In genomic region chr2:163362940-163363921, GRCm38 (mm10) we compare ENCODE assay signal across 16 mouse cellular contexts. TPM values are rescaled to one million over a fixed set of nuclear protein-coding genes. Genes with fewer than 3 reads are reported as not detected.
DNase-seq lines count a peak whose midpoint lies in the region; ATAC-seq and TF ChIP-seq lines count a peak whose summit lies in the region.
"Had no signal": no experiment of that assay in that cellular context is flagged by ENCODE, and none has a peak within 500 bp of the region (broad histone marks: within the 10 kb centered on the region; RNA-seq: fewer than 3 reads in every experiment).

No protein-coding gene starts in this region.

- DNase-seq in heart, adult 8-10 months (ENCODE audit: low spot score), result peak; percentile 74
- DNase-seq in heart, postnatal 4 days, result peak; percentile 72
- DNase-seq in skeletal muscle tissue, adult 2 months (ENCODE audit: low read depth, low spot score), result peak; percentile 86
- DNase-seq in B cell, adult 2 months, result no peak
- no peak for DNase-seq in hindbrain, embryonic 14.5 days (ENCODE audit: low spot score)
- DNase-seq in ovary, adult 18-20 months (ENCODE audit: low spot score), result no peak
- DNase-seq: adrenal gland, adult 8-10 months; cerebellum, adult 11 months; kidney, adult 9 months had no signal

- ATAC-seq in intestine, embryonic 15.5 days, result no peak
- ATAC-seq in intestine, postnatal 0 days, result no peak
- no peak for ATAC-seq in hindbrain, embryonic 14.5 days (ENCODE audit: low FRiP score)
- ATAC-seq: forebrain, embryonic 15.5 days; midbrain, embryonic 15.5 days had no signal

- no peak overlapping the region for H3K4me2 ChIP-seq in intestine, embryonic 15.5 days (replicated peaks)
- no peak overlapping the region for H3K4me2 ChIP-seq in intestine, postnatal 0 days (replicated peaks; ENCODE audit: low read depth)
- no peak overlapping the region for H3K4me2 ChIP-seq in hindbrain, embryonic 14.5 days (replicated peaks)
- H3K4me2 ChIP-seq: forebrain, embryonic 15.5 days; midbrain, embryonic 15.5 days had no signal

- no peak overlapping the region for H3K4me3 ChIP-seq in intestine, embryonic 15.5 days (replicated peaks)
- H3K4me3 ChIP-seq in intestine, postnatal 0 days (ENCODE audit: low read depth, low read length), result no peak overlapping the region
- no peak overlapping the region for H3K4me3 ChIP-seq in hindbrain, embryonic 14.5 days (replicated peaks; ENCODE audit: low read length)
- H3K4me3 ChIP-seq: forebrain, embryonic 15.5 days; midbrain, embryonic 15.5 days had no signal

- H3K36me3 ChIP-seq in intestine, embryonic 15.5 days, result no peaks in the 10 kb centered on the region
- no peaks in the 10 kb centered on the region for H3K36me3 ChIP-seq in intestine, postnatal 0 days (ENCODE audit: control insufficient read depth, insufficient read depth)
- H3K36me3 ChIP-seq in hindbrain, embryonic 14.5 days (replicated peaks; ENCODE audit: control insufficient read depth, insufficient read depth), result no peaks in the 10 kb centered on the region
- H3K36me3 ChIP-seq: forebrain, embryonic 15.5 days; midbrain, embryonic 15.5 days had no signal

- 65% methylated on average over 12 of the region's 12 CpGs for WGBS in intestine, embryonic 15.5 days
- 57% methylated on average over 12 of the region's 12 CpGs for WGBS in intestine, postnatal 0 days
- 81% methylated on average over 12 of the region's 12 CpGs for WGBS in hindbrain, embryonic 14.5 days

- no peak for TF ChIP-seq CTCF in intestine, postnatal 0 days (IDR thresholded peaks at IDR 0.05; ENCODE audit: low read depth)

- peaks cover 6% of the 10 kb centered on the region; the same call in 1 of the 2 replicates for H3K4me1 ChIP-seq in intestine, embryonic 15.5 days (replicated peaks)
- no peaks in the 10 kb centered on the region for H3K4me1 ChIP-seq in intestine, postnatal 0 days (replicated peaks; ENCODE audit: control insufficient read depth, insufficient read depth, low read length)
- H3K4me1 ChIP-seq in hindbrain, embryonic 14.5 days (replicated peaks; ENCODE audit: control insufficient read depth, insufficient read depth, low read length), result no peaks in the 10 kb centered on the region
- H3K4me1 ChIP-seq: forebrain, embryonic 15.5 days; midbrain, embryonic 15.5 days had no signal

- H3K27me3 ChIP-seq in intestine, embryonic 15.5 days (replicated peaks), result no peaks in the 10 kb centered on the region
- H3K27me3 ChIP-seq in intestine, postnatal 0 days (replicated peaks; ENCODE audit: control insufficient read depth, insufficient read depth, low read length), result no peaks in the 10 kb centered on the region
- H3K27me3 ChIP-seq in hindbrain, embryonic 14.5 days (ENCODE audit: control insufficient read depth, insufficient read depth, low read length), result no peaks in the 10 kb centered on the region
- H3K27me3 ChIP-seq: forebrain, embryonic 15.5 days; midbrain, embryonic 15.5 days; Patski had no signal

- H3K9ac ChIP-seq in intestine, embryonic 15.5 days, result no peak overlapping the region
- no peak overlapping the region for H3K9ac ChIP-seq in intestine, postnatal 0 days (ENCODE audit: low read depth, low read length)
- no peak overlapping the region for H3K9ac ChIP-seq in hindbrain, embryonic 14.5 days
- H3K9ac ChIP-seq: forebrain, embryonic 15.5 days; midbrain, embryonic 15.5 days had no signal

- no peaks in the 10 kb centered on the region for H3K9me3 ChIP-seq in intestine, embryonic 15.5 days
- H3K9me3 ChIP-seq in intestine, postnatal 0 days (ENCODE audit: control insufficient read depth), result no peaks in the 10 kb centered on the region
- H3K9me3 ChIP-seq in hindbrain, embryonic 14.5 days (ENCODE audit: control insufficient read depth, low read length), result no peaks in the 10 kb centered on the region
- H3K9me3 ChIP-seq: forebrain, embryonic 15.5 days; midbrain, embryonic 15.5 days had no signal

- H3K27ac ChIP-seq in intestine, embryonic 15.5 days, result 0 out of 2 replicates have a peak overlapping the region, but pooled peaks have one; percentile 9
- H3K27ac ChIP-seq in intestine, postnatal 0 days (ENCODE audit: low read depth, low read length), result no peak overlapping the region
- H3K27ac ChIP-seq in hindbrain, embryonic 14.5 days, result no peak overlapping the region
- H3K27ac ChIP-seq: forebrain, embryonic 15.5 days; midbrain, embryonic 15.5 days had no signal

RNA-seq across cellular contexts. Expression of gene Jph2, which starts 34.6 kb away (rescaled TPM):
- polyA plus RNA-seq in intestine, embryonic 15.5 days (2015; fragmentation: Nextera tagmentation; extraction: Ambion mirVana), result 8.5 and 9.8 TPM in 2 replicates
- 9.8 and 10.0 TPM in 2 replicates for polyA plus RNA-seq in intestine, postnatal 0 days (2015; fragmentation: Nextera tagmentation; extraction: Ambion mirVana)
- total RNA-seq in heart, adult 8-10 months (2022), result 100 to 1,000 TPM; 423 to 464 (median 433) TPM
- 100 to 1,000 TPM; 366 to 416 TPM for total RNA-seq in heart, postnatal 4 days (2021)
- 0.27 and 0.37 TPM in 2 replicates for polyA plus RNA-seq in hindbrain, embryonic 14.5 days (2014; fragmentation: Nextera tagmentation; extraction: Ambion mirVana)
- total RNA-seq: hematopoietic stem cell, adult 5-6 weeks; neutrophil, adult 5-6 weeks had no signal

Comparison
In these comparisons a context has a peak if more than half of its experiments do, and no peak if none do; other contexts are left out.
1. DNase-seq: peak in heart, adult 8-10 months (single experiment), heart, postnatal 4 days (single experiment) and skeletal muscle tissue, adult 2 months (single experiment); none in B cell, adult 2 months (0 of 2), hindbrain, embryonic 14.5 days (single experiment) and ovary, adult 18-20 months (single experiment).